Mouse (Mus musculus) heart, postnatal 0 days (tissue): ENCODE results near the gene Lingo1.

Experiments used
- CTCF ChIP-seq: IDR thresholded peaks from 2 replicates; pipeline ENCODE4 v1.5.1; 2016; ENCODE audit warnings: antibody characterized with exemption, control low read depth, low read depth
- EP300 ChIP-seq: IDR thresholded peaks from 2 replicates; pipeline ENCODE4 v1.6.1; 2016; ENCODE audit warnings: antibody characterized with exemption, low read depth

- TF ChIP-seq CTCF, result no peak
- TF ChIP-seq EP300, result no peak
Observed at GRCm38 (mm10) chr9:56635121-56635497, 161.2 kb downstream of the Lingo1 start.
